20 mouse cellular contexts compared by ENCODE assay signal in the genomic region with DNA sequence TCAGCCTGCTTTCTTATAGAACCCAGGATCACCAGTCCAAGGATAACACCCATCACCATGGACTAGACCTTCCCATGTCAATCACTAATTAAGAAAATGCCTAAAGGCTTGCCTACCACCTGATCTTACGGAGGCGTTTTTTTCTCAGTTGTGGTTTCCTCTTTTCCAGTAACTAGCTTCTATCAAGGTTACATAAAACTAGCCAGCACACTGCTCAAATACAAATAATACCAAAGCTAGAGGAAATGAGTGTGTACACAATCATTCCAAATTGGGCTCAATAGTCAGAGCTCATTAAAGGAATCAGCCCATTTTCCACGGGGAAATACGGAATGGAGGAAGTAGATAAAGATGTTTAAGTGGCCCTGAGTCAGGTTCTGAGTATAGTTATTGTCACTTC.
A peak's percentile ranks its signal among the peaks of the same experiment; 100 is the strongest.
DNase-seq lines count a peak whose midpoint lies in the region; ATAC-seq and TF ChIP-seq lines count a peak whose summit lies in the region.
"Had no signal": no experiment of that assay in that cellular context is flagged by ENCODE, and none has a peak within 500 bp of the region (broad histone marks: within the 10 kb centered on the region; RNA-seq: fewer than 3 reads in every experiment).

No protein-coding gene starts in this region.

- no peak for DNase-seq in liver, adult 2 months (ENCODE audit: extremely low read depth, low read depth, low spot score)
- DNase-seq in liver, postnatal 0 days: no peak
- peak; percentile 31 for DNase-seq in MEL-GATA-1-ER (ENCODE audit: extremely low read depth, low read depth)
- peak; percentile 46 for DNase-seq in naive thymus-derived CD4-positive, alpha-beta T cell, adult 2 months (ENCODE audit: low read depth)
- DNase-seq in retina, embryonic 14.5 days (ENCODE audit: low spot score): no peak
- DNase-seq in forebrain, embryonic 10.5 days (ENCODE audit: extremely low spot score, low spot score): no peak
- DNase-seq in urinary bladder, postnatal 4 days (ENCODE audit: low spot score in 2 of 2): no peak
- DNase-seq: adrenal gland, postnatal 25 days; cerebellum, adult 2 months; cerebellum, postnatal 14 days; forebrain, postnatal 0 days; gastrocnemius, postnatal 14 days had no signal

- no peaks in the 10 kb centered on the region for H3K79me2 ChIP-seq in liver, adult 2 months (ENCODE audit: control insufficient read depth, insufficient read depth, low read length)

- no peak for TF ChIP-seq POLR2A in liver, adult 2 months (IDR thresholded peaks at IDR 0.05; ENCODE audit: extremely low read depth, insufficient read depth, low read length)

- no peaks in the 10 kb centered on the region for H3K27me3 ChIP-seq in liver, adult 2 months (ENCODE audit: control insufficient read depth, insufficient read depth, low read length)
- no peaks in the 10 kb centered on the region for H3K27me3 ChIP-seq in liver, postnatal 0 days (ENCODE audit: insufficient read depth, low read length)
- H3K27me3 ChIP-seq in forebrain, embryonic 10.5 days (ENCODE audit: poor library complexity, severe bottlenecking): no peaks in the 10 kb centered on the region
- H3K27me3 ChIP-seq: embryonic facial prominence, embryonic 13.5 days; forebrain, embryonic 13.5 days; heart, embryonic 12.5 days; hindbrain, embryonic 12.5 days had no signal

- 70% methylated on average over 4 of the region's 4 CpGs for WGBS in liver, adult 2 months
- WGBS in liver, postnatal 0 days (ENCODE audit: insufficient replicate concordance): 46% methylated on average over 4 of the region's 4 CpGs
- 90% methylated on average over 4 of the region's 4 CpGs for WGBS in forebrain, embryonic 10.5 days

- H3K9ac ChIP-seq in liver, adult 2 months (ENCODE audit: low read depth, low read length): no peak overlapping the region
- H3K9ac ChIP-seq in liver, postnatal 0 days (replicated peaks): no peak overlapping the region
- H3K9ac ChIP-seq: embryonic facial prominence, embryonic 13.5 days; forebrain, embryonic 13.5 days; forebrain, postnatal 0 days; heart, embryonic 12.5 days; hindbrain, embryonic 12.5 days had no signal

- no peak for TF ChIP-seq CTCF in liver, adult 2 months (IDR thresholded peaks at IDR 0.05; ENCODE audit: low read depth, low read length)
- no peak for TF ChIP-seq CTCF in liver, postnatal 0 days (IDR thresholded peaks at IDR 0.05; ENCODE audit: low read depth)

- H3K4me2 ChIP-seq in liver, postnatal 0 days (ENCODE audit: low read depth, low read length): no peak overlapping the region
- H3K4me2 ChIP-seq: embryonic facial prominence, embryonic 13.5 days; forebrain, embryonic 13.5 days; heart, embryonic 12.5 days; hindbrain, embryonic 12.5 days had no signal

- ATAC-seq in liver, postnatal 0 days: no peak
- peak; percentile 55 to 64; a peak in 3 of 4 replicates for ATAC-seq in hematopoietic stem cell, adult 5-6 weeks (replicated peaks in 1 of 2; ENCODE audit: insufficient read depth in 1 of 2, low FRiP score in 2 of 2, low TSS enrichment in 1 of 2, low read depth in 1 of 2, poor library complexity in 2 of 2, severe bottlenecking in 2 of 2)
- ATAC-seq: forebrain, embryonic 13.5 days; forebrain, postnatal 0 days; hindbrain, postnatal 0 days; intestine, embryonic 16.5 days had no signal

- no peak for TF ChIP-seq EP300 in liver, postnatal 0 days (IDR thresholded peaks at IDR 0.05; ENCODE audit: low read depth)

- no peaks in the 10 kb centered on the region for H3K36me3 ChIP-seq in liver, adult 2 months (ENCODE audit: control insufficient read depth, insufficient read depth, low read length)
- no peaks in the 10 kb centered on the region for H3K36me3 ChIP-seq in liver, postnatal 0 days (replicated peaks; ENCODE audit: insufficient read depth, low read length)
- H3K36me3 ChIP-seq in forebrain, embryonic 10.5 days (replicated peaks): no peaks in the 10 kb centered on the region
- H3K36me3 ChIP-seq: embryonic facial prominence, embryonic 13.5 days; G1E; heart, embryonic 12.5 days; hindbrain, embryonic 12.5 days had no signal

- H3K4me1 ChIP-seq in liver, adult 2 months (ENCODE audit: control insufficient read depth, insufficient read depth, low read length): no peaks in the 10 kb centered on the region
- H3K4me1 ChIP-seq in liver, postnatal 0 days (ENCODE audit: insufficient read depth): no peaks in the 10 kb centered on the region
- H3K4me1 ChIP-seq in forebrain, embryonic 10.5 days: peaks cover 9% of the 10 kb centered on the region
- H3K4me1 ChIP-seq: embryonic facial prominence, embryonic 13.5 days; heart, embryonic 12.5 days had no signal

- H3K27ac ChIP-seq in liver, adult 2 months (replicated peaks; ENCODE audit: insufficient read depth, low read depth, low read length): peak overlapping the region; percentile 6; the same call in 1 of the 2 replicates
- H3K27ac ChIP-seq in liver, postnatal 0 days (ENCODE audit: low read depth): no peak overlapping the region
- no peak overlapping the region for H3K27ac ChIP-seq in forebrain, embryonic 10.5 days
- H3K27ac ChIP-seq: embryonic facial prominence, embryonic 13.5 days; forebrain, embryonic 13.5 days; hindbrain, embryonic 12.5 days; hindbrain, postnatal 0 days had no signal

- H3K4me3 ChIP-seq in liver, adult 2 months (ENCODE audit: insufficient read depth, low read depth, low read length): no peak overlapping the region
- no peak overlapping the region for H3K4me3 ChIP-seq in liver, postnatal 0 days (ENCODE audit: low read depth, low read length)
- H3K4me3 ChIP-seq in forebrain, embryonic 10.5 days: no peak overlapping the region
- H3K4me3 ChIP-seq: embryonic facial prominence, embryonic 13.5 days; forebrain, embryonic 13.5 days; heart, embryonic 12.5 days; hindbrain, embryonic 12.5 days had no signal

- H3K9me3 ChIP-seq in liver, postnatal 0 days (ENCODE audit: low read length): no peaks in the 10 kb centered on the region
- H3K9me3 ChIP-seq in forebrain, embryonic 10.5 days: peaks cover 5% of the 10 kb centered on the region; the same call in 1 of the 2 replicates
- H3K9me3 ChIP-seq: embryonic facial prominence, embryonic 13.5 days; forebrain, embryonic 13.5 days; hindbrain, embryonic 12.5 days had no signal

Comparison
In these comparisons a context has a peak if more than half of its experiments do, and no peak if none do; other contexts are left out.
1. DNase-seq: peak in MEL-GATA-1-ER (single experiment) and naive thymus-derived CD4-positive, alpha-beta T cell, adult 2 months (single experiment); none in liver, adult 2 months (single experiment), liver, postnatal 0 days (single experiment), retina, embryonic 14.5 days (single experiment), forebrain, embryonic 10.5 days (single experiment) and urinary bladder, postnatal 4 days (0 of 2).